Mouse (Mus musculus): Measurements from ENCODE around the gene Ltb4r2. TPM values are rescaled to one million over a fixed set of nuclear protein-coding genes. Genes with fewer than 3 reads are reported as not detected.

The Ltb4r2 gene
- total RNA-seq (2021) = under 1 TPM; 0.06 to 0.13 TPM

DNA sequence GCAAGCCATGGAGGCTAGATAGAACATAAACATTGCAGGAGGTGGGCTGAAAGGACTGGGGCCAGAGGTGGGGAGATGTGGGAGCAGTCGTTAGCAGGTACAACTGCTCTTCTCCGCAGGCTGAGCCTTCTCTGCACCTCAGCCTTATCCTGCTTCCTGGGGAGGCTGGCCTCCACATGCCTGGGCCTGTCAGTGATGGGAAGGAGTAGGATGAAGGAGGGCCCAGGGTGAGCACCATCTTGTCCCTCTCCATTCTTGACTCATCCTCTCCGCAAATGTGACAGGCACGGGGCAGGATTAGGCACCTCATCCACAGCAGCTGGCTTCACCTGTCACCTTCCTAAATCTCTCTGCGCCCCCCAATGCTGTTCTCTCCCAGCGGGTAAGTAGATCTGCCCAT is at the start of gene Ltb4r2:
Ltb4r2 (plus strand) TSS at position 266 of the 400 bp plus-strand sequence.
- no peak for DNase-seq (ENCODE audit: low spot score)
- intact Hi-C loops (cut with DNase I) = no loop called here

GRCm38 (mm10) chr14:55711786-55712185 is 49.4 kb upstream of the Ltb4r2 start:
- no peak for DNase-seq (ENCODE audit: low spot score)
- intact Hi-C loops (cut with DNase I) = no loop called here

GRCm38 (mm10) chr14:55713007-55713728 is 48.1 kb upstream of the Ltb4r2 start:
- DNase-seq (ENCODE audit: low spot score) = no peak
- intact Hi-C loops (cut with DNase I) = no loop called here

- intact Hi-C loops (cut with DNase I) = no loop called here
- DNase-seq (ENCODE audit: low spot score) = no peak
Measured at GRCm38 (mm10) chr14:55713729-55714122, 47.5 kb upstream of the Ltb4r2 start, which contains the start of gene Tgm1. Gene Tgm1 (minus strand): TSS chr14:55713926.

DNA sequence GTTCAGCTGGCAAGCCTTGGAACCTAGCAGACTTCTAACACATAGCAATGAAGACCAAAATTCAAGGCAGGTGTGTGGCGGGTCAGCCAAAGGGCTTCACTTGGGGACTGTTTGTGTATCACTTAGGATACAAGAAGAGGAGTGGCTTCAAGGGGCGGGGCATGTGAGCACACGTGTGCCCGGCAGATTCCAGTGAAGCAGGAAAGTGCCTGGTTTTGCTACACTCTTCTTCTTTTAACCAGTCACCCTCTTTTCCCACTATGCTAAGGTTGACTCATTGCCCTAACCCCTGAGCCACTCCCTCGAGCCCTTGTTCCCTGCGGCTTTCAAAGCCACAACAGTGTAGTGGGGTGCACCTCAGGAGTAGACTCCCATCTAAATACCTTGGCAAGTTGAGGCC is 46.3 kb upstream of the Ltb4r2 start:
- intact Hi-C loops (cut with DNase I) = no loop called here
- DNase-seq (ENCODE audit: low spot score) = no peak

DNA sequence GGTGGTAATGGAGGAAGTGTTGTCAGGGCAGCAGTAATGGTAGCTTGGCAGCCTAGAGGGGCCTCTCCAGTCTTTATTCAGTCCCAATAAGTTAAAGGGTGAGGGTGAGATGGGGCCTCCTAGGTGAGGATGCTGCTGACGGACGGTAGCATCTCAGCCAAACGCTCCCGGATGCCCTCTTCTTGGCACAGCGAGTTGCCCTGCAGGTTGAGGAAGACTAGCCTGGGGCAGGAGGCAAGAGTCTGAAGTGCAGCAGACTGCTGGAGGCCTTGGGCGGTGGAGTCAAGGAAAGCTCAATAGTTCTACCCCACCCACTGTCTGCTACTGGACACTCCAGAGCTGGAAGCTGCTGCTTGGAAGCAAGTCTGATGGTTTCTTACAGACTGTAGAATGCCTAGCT is 45.0 kb upstream of the Ltb4r2 start:
- DNase-seq (ENCODE audit: low spot score) = no peak

GRCm38 (mm10) chr14:55716884-55717283 is 44.3 kb upstream of the Ltb4r2 start:
- no peak for DNase-seq (ENCODE audit: low spot score)
- intact Hi-C loops (cut with DNase I) = no loop called here

More for the DNA sequence above, 45.0 kb upstream of the Ltb4r2 start:
- intact Hi-C loops (cut with DNase I) = no loop called here

DNA sequence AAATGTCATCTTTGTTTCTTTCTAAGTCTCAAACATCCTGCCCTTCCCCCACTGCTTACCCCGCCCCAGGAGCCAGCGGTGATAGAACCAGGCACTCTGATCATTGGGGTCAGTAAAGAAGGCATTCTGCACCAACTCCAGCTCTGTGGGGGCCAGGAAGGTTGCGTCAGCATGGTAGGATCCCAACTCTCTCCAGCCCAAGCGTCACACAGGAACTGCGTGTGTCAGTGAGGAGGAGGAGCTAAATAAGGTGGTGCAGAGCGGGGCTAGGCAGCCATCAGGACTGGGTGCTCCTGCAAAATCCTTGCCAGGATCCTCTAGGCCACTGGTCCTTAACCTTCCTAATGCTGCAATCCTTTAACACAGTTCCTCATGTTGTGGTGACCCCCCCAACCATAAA is 41.5 kb upstream of the Ltb4r2 start:
- DNase-seq (ENCODE audit: low spot score) = no peak
- intact Hi-C loops (cut with DNase I) = loop anchor here (2.0 kb wide), 1 partner anchor 37 kb away; no protein-coding TSS in a partner anchor

DNA sequence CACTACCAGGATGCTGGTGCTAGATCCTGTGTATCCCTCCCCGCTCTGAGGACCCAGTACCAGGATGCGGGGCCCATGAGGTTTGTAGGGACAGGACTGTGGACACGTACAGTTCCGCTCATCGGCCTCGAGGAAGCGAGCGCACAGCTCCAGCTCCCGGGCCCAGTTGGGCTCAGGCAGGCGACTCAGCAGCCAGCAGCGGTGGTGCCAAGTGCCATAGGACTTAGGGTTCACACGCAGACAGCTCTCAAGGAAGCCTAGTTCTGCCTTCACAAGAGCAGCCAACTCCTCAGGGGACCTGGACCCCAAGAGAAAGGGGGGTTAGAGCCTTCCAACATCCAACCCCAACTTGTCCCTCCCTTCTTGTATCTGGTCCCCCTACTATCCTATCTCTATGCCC is 40.6 kb upstream of the Ltb4r2 start:
- no peak for DNase-seq (ENCODE audit: low spot score)
- intact Hi-C loops (cut with DNase I) = loop anchor here (2.0 kb wide), 1 partner anchor 38 kb away; no protein-coding TSS in a partner anchor

DNA sequence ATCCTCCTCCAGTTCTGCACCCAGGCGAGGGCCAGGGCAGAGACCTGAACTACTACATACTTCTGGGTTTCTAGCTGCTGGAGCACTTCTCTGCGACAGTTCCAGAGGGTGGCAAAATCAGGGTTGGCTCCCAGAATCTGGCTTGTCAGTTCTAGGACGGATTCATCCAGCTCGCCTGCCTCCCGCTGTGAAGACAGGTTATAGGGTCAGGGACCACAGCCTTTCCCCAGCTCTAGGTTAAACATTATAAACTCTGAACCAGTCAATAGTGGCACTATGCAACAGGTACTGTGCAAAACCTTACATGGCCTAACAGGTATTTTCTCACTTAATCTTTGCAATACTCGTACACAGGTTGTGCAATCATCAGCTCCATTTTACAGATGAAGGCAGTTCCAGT is 40.2 kb upstream of the Ltb4r2 start:
- intact Hi-C loops (cut with DNase I) = loop anchor here (2.0 kb wide), 1 partner anchor 38 kb away; no protein-coding TSS in a partner anchor

DNA sequence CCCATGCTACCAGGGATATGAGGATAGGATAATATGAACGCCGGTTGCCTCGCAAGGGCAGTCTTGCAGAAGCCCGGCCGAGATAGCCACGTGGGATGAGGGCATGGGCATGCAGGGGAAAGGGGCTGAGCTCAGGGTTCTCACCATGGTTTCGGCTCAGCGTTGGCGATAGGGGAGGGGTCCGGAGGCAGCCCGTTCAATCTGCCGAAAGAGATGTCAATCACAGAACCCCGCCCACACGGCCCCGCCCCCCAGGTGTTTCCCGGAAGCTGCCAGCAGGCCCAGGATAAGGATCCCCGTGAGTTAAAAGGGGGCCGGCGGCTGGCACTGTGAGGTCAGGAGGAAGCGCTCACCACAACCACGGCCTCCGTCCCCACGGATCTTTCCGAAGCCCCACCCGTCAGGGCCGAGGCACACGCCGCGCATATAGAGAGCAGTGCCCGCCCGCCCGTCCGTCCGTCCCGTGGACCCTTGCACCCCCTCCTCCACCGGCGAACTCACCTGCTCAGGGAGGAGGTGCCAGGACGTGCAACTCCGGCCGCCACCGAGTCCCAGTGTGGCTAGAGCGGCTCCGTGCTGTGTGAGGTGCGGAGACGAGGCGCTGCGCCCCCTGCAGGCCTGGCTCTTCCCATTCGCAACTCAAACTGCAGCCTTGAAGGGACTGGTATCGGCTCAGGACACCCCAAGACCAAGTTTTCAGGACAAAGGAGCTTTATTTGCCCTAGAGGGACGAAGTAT is 39.4 kb upstream of the Ltb4r2 start, which contains the start of gene Rabggta:
Rabggta (minus strand) TSS at position 564 of the 738 bp plus-strand sequence.
- peak; percentile 76 for DNase-seq (ENCODE audit: low spot score)
- intact Hi-C loops (cut with DNase I) = loop anchor here (2.0 kb wide), 1 partner anchor 39 kb away; no protein-coding TSS in a partner anchor

More for the DNA sequence above, 40.2 kb upstream of the Ltb4r2 start:
- DNase-seq (ENCODE audit: low spot score) = no peak

GRCm38 (mm10) chr14:55722438-55722945 is 38.7 kb upstream of the Ltb4r2 start:
- no peak for DNase-seq (ENCODE audit: low spot score)
- intact Hi-C loops (cut with DNase I) = no loop called here

- no peak for DNase-seq (ENCODE audit: low spot score)
- intact Hi-C loops (cut with DNase I) = no loop called here
Measured at GRCm38 (mm10) chr14:55723433-55723832, 37.8 kb upstream of the Ltb4r2 start.

DNA sequence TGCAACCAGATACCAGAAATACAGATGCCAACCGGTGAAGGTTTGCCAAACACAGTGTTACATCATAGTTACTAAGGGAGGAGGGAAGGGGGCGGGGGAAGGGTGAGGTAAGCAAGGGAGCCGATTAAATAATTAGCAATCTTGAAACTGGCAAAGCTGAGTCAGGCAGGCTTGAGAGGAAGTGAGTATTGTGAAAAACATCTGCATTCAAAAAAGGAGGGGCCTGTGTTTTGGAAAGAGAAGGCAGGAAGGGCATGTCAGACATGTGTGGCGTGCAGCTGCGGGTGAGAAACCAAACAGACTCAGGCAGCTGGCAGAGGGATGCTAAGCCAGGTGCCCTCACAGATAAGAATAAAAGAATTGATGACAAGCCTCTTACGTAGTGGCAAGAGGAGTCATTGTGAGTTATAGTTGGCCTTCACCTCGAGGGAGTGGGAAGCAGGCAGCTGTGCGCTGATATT is 36.8 kb upstream of the Ltb4r2 start:
- intact Hi-C loops (cut with DNase I) = no loop called here

GRCm38 (mm10) chr14:55726261-55726660 is 35.0 kb upstream of the Ltb4r2 start:
- no peak for DNase-seq (ENCODE audit: low spot score)
- intact Hi-C loops (cut with DNase I) = no loop called here

More for the DNA sequence above, 36.8 kb upstream of the Ltb4r2 start:
- peak; percentile 28 for DNase-seq (ENCODE audit: low spot score)

- no peak for DNase-seq (ENCODE audit: low spot score)
- intact Hi-C loops (cut with DNase I) = no loop called here
Measured at GRCm38 (mm10) chr14:55727889-55728685, 33.1 kb upstream of the Ltb4r2 start.

DNA sequence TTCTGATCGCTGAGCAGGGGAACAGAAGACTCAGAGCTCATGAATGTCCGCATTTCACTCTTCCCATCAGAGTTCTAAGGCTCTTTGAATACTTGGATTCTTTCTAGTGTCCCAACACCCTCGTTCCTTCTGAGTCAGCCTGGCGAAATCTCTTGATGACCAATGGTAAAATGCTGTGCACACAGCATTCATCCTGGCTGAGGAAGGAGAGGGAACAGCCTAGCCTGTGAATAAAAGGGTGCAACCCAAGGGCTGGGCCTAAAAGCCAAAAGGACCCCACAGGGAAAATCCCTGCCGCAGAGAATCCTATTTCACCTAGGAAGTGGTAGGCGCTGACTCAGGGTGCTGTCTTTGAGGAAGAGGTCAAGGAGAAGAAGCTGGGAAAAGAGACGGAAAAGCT is 31.1 kb upstream of the Ltb4r2 start:
- intact Hi-C loops (cut with DNase I) = no loop called here
- DNase-seq (ENCODE audit: low spot score) = no peak

GRCm38 (mm10) chr14:55730531-55731032 is 30.6 kb upstream of the Ltb4r2 start:
- DNase-seq (ENCODE audit: low spot score) = no peak
- intact Hi-C loops (cut with DNase I) = no loop called here

GRCm38 (mm10) chr14:55733889-55734288 is 27.3 kb upstream of the Ltb4r2 start:
- intact Hi-C loops (cut with DNase I) = no loop called here
- DNase-seq (ENCODE audit: low spot score) = no peak

- intact Hi-C loops (cut with DNase I) = no loop called here
- DNase-seq (ENCODE audit: low spot score) = no peak
Measured at GRCm38 (mm10) chr14:55734869-55735268, 26.4 kb upstream of the Ltb4r2 start.

Measured in heart, postnatal 25 days (tissue).